Mouse (Mus musculus) small intestine, adult 2 months (tissue): Measurements from ENCODE around the gene Strada.

Source experiments
- CTCF ChIP-seq: fragments of 200-500 bp; IDR thresholded peaks from 2 replicates; pipeline ENCODE4 v1.5.1; 2012; ENCODE audit warnings: low read depth, mild to moderate bottlenecking, control low read depth, inconsistent platforms, low read length, moderate library complexity, mixed read lengths; ENCODE audit not compliant: insufficient replicate concordance, insufficient read length; ENCODE audit errors: extremely low read depth
- POLR2A ChIP-seq: fragments of 200-500 bp; IDR thresholded peaks from 2 replicates; pipeline ENCODE4 v1.6.1; 2012; ENCODE audit warnings: low read depth, mild to moderate bottlenecking, control low read depth, inconsistent platforms, low read length, moderate library complexity

DNA sequence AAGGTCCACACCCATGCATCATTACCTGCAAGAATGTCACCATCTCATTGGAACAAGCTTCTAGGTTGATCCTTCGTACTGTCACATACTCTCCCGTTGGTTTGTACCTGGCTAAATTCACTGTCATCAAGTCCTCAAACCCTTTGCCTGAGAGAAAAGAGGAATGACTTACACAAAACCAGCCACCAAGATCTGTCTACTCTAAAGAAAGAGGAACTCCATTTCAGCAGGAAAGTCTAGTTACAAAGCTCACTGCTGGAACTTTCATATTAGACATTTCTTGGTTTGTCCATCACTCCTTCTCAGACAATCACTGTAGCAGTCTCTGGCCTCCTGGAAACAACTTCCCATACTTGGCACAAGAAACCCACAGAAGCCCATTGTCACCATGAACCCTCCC lies 28.7 kb downstream of the Strada start:
- no peak for TF ChIP-seq POLR2A
- no peak for TF ChIP-seq CTCF
